Mouse (Mus musculus) kidney, postnatal 14 days (tissue): ENCODE measurements around the gene Hlcs.
"Not testable (repeated sequence)": the region's sequence is repeated elsewhere in the genome, so short reads cannot be mapped to it uniquely, and the experiment has no call there.

Source experiments
- DNase-seq: peaks from one replicate; pipeline ENCODE4 v3.0.0; 2022; ENCODE audit warnings: mixed read lengths

Hlcs gene

GRCm38 (mm10) chr16:94313229-94314030 is at the start of gene Hlcs:
Gene Hlcs, minus strand, starts transcription at chr16:94313571.
- DNase-seq, result peak; percentile 99

- DNase-seq, result peak; percentile 41
Measured at GRCm38 (mm10) chr16:94362174-94362873, 49.0 kb upstream of the Hlcs start.

GRCm38 (mm10) chr16:94360578-94361350 is 47.4 kb upstream of the Hlcs start:
- no peak for DNase-seq

GRCm38 (mm10) chr16:94358091-94358490 is 44.7 kb upstream of the Hlcs start:
- DNase-seq, result no peak

GRCm38 (mm10) chr16:94356776-94357494 is 43.6 kb upstream of the Hlcs start:
- no peak for DNase-seq

- DNase-seq, result no peak
Measured at GRCm38 (mm10) chr16:94356046-94356445, 42.7 kb upstream of the Hlcs start.

- DNase-seq, result peak; percentile 17
Measured at GRCm38 (mm10) chr16:94354450-94354849, 41.1 kb upstream of the Hlcs start.

GRCm38 (mm10) chr16:94350287-94350677 is 36.9 kb upstream of the Hlcs start:
- DNase-seq, result peak; percentile 5

- DNase-seq, result no peak
Measured at GRCm38 (mm10) chr16:94349588-94350286, 36.4 kb upstream of the Hlcs start.

- no peak for DNase-seq
Measured at GRCm38 (mm10) chr16:94348779-94349178, 35.4 kb upstream of the Hlcs start.

GRCm38 (mm10) chr16:94347080-94347731 is 33.8 kb upstream of the Hlcs start:
- no peak for DNase-seq

- DNase-seq, result no peak
Measured at GRCm38 (mm10) chr16:94345733-94346132, 32.4 kb upstream of the Hlcs start.

- DNase-seq, result not testable (repeated sequence)
Measured at GRCm38 (mm10) chr16:94339164-94340160, 26.1 kb upstream of the Hlcs start.

- no peak for DNase-seq
Measured at GRCm38 (mm10) chr16:94335656-94336055, 22.3 kb upstream of the Hlcs start.

GRCm38 (mm10) chr16:94331886-94332252 is 18.5 kb upstream of the Hlcs start:
- DNase-seq, result peak; percentile 63

GRCm38 (mm10) chr16:94331233-94331885 is 18.0 kb upstream of the Hlcs start:
- DNase-seq, result no peak

GRCm38 (mm10) chr16:94330429-94330828 is 17.1 kb upstream of the Hlcs start:
- no peak for DNase-seq

GRCm38 (mm10) chr16:94328881-94329867 is 15.8 kb upstream of the Hlcs start:
- no peak for DNase-seq
